Mouse (Mus musculus): Measurements from ENCODE around the gene Itgax. TPM values are rescaled to one million over a fixed set of nuclear protein-coding genes. Genes with fewer than 3 reads are reported as not detected.
"Not testable (repeated sequence)": the region's sequence is repeated elsewhere in the genome, so short reads cannot be mapped to it uniquely, and the experiment has no call there.

Gene Itgax
- total RNA-seq, 2 experiments from 2014 or later: 0.11 to 0.39 TPM

- DNase-seq; intact Hi-C loops (cut with DNase I): not testable (repeated sequence)
These were observed 29.5 kb downstream of the Itgax start for GRCm38 (mm10) chr7:128158688-128159354.

GRCm38 (mm10) chr7:128164001-128164400 is 34.7 kb downstream of the Itgax start:
- intact Hi-C loops (cut with DNase I): no loop called here
- DNase-seq: no peak

- DNase-seq: no peak
- intact Hi-C loops (cut with DNase I): no loop called here
These were observed 37.0 kb downstream of the Itgax start for GRCm38 (mm10) chr7:128166391-128166790.

GRCm38 (mm10) chr7:128169996-128170395 is 40.6 kb downstream of the Itgax start:
- intact Hi-C loops (cut with DNase I): no loop called here
- DNase-seq: no peak

GRCm38 (mm10) chr7:128178385-128178784 is 49.0 kb downstream of the Itgax start:
- no peak for DNase-seq
- intact Hi-C loops (cut with DNase I): no loop called here

- intact Hi-C loops (cut with DNase I): no loop called here
- DNase-seq: no peak
These were observed 50.8 kb downstream of the Itgax start for GRCm38 (mm10) chr7:128180126-128180525.

- DNase-seq: no peak
- intact Hi-C loops (cut with DNase I): no loop called here
These were observed 51.2 kb downstream of the Itgax start for GRCm38 (mm10) chr7:128180546-128180945.

- intact Hi-C loops (cut with DNase I): no loop called here
- no peak for DNase-seq
These were observed 52.3 kb downstream of the Itgax start for GRCm38 (mm10) chr7:128181691-128182090.

Other genes starting within 250 kb of the Itgax start
- 1 to 10 TPM in 1 of 2 experiments, under 1 TPM in 1; 0.81 to 1.1 TPM for gene Prss53, start 238.6 kb upstream of the Itgax start, total RNA-seq (2021)
- gene Gm21974, start 234.1 kb upstream of the Itgax start, total RNA-seq (2021): not detected
- gene Vkorc1, start 233.9 kb upstream of the Itgax start, total RNA-seq (2021): 10 to 100 TPM; 22.1 to 22.6 TPM
- gene Bckdk, start 225.5 kb upstream of the Itgax start, total RNA-seq (2021): 100 to 1,000 TPM; 113 to 120 TPM
- gene Kat8, start 217.0 kb upstream of the Itgax start, total RNA-seq (2021): 10 to 100 TPM; 13.8 to 16.1 TPM
- gene Prss8, start 199.4 kb upstream of the Itgax start, total RNA-seq (2021): not detected
- gene Prss36, start 182.8 kb upstream of the Itgax start, total RNA-seq (2021): 1 to 10 TPM; 7.9 to 8.1 TPM
- gene Fus, start 162.1 kb upstream of the Itgax start, total RNA-seq (2021): 100 to 1,000 TPM; 154 to 216 TPM
- 1 to 10 TPM; 7.7 to 9.8 TPM for gene Pycard, start 135.7 kb upstream of the Itgax start, total RNA-seq (2021)
- gene Trim72, start 125.6 kb upstream of the Itgax start, total RNA-seq (2021): 100 to 1,000 TPM; 286 to 346 TPM
- gene Itgam, start 66.9 kb upstream of the Itgax start, total RNA-seq (2021): 1 to 10 TPM; 7.1 to 7.3 TPM
- gene Gm49368, start 66.9 kb upstream of the Itgax start, total RNA-seq (2021): not detected
- 1 to 10 TPM in 1 of 2 experiments, under 1 TPM in 1; 0.36 to 1.2 TPM for gene Itgad, start 24.8 kb downstream of the Itgax start, total RNA-seq (2021)
- 1,000 to 10,000 TPM; 2,318 to 2,864 TPM for gene Cox6a2, start 76.8 kb downstream of the Itgax start, total RNA-seq (2021)
- 1 to 10 TPM; 7.4 to 8.4 TPM for gene Armc5, start 107.8 kb downstream of the Itgax start, total RNA-seq (2021)
- gene 9130023H24Rik, start 108.5 kb downstream of the Itgax start, total RNA-seq (2021): 1 to 10 TPM; 2.9 to 4.2 TPM
- gene Tgfb1i1, start 117.3 kb downstream of the Itgax start, total RNA-seq (2021): 10 to 100 TPM; 17.4 to 20.8 TPM
- not detected for gene Slc5a2, start 136.1 kb downstream of the Itgax start, total RNA-seq (2021)
- gene BC017158, start 168.6 kb downstream of the Itgax start, total RNA-seq (2021): 1 to 10 TPM; 5.2 to 6.3 TPM